ENCODE assay signal across 7 mouse cellular contexts in genomic region chr5:100039602-100040142, GRCm38 (mm10). TPM values are rescaled to one million over a fixed set of nuclear protein-coding genes. Genes with fewer than 3 reads are reported as not detected.
DNase-seq lines count a peak whose midpoint lies in the region; ATAC-seq lines count a peak whose summit lies in the region.

Hnrnpdl (minus strand) TSS chr5:100039664.
Enoph1 (plus strand) TSS chr5:100039985.

- H3K9ac ChIP-seq in limb, embryonic 11.5 days (ENCODE audit: low read length): peak within 1 kb of the TSS; percentile 99
- peak within 1 kb of the TSS; percentile 100 for H3K9ac ChIP-seq in midbrain, embryonic 14.5 days (replicated peaks; ENCODE audit: low read length)

- H3K27me3 ChIP-seq in embryonic facial prominence, embryonic 10.5 days (replicated peaks; ENCODE audit: low read depth, poor library complexity, severe bottlenecking): no peaks in the 10 kb centered on the region
- no peaks in the 10 kb centered on the region for H3K27me3 ChIP-seq in limb, embryonic 11.5 days (ENCODE audit: control insufficient read depth, insufficient read depth, low read length)
- no peaks in the 10 kb centered on the region for H3K27me3 ChIP-seq in midbrain, embryonic 14.5 days (ENCODE audit: control insufficient read depth, insufficient read depth, low read length)

- peak within 1 kb of the TSS; percentile 82 for H3K4me3 ChIP-seq in embryonic facial prominence, embryonic 10.5 days
- H3K4me3 ChIP-seq in limb, embryonic 11.5 days (ENCODE audit: low read depth, low read length): peak within 1 kb of the TSS; percentile 98
- peak within 1 kb of the TSS; percentile 98 for H3K4me3 ChIP-seq in midbrain, embryonic 14.5 days (replicated peaks; ENCODE audit: low read depth, low read length)

- peak within 1 kb of the TSS; percentile 77 for H3K4me2 ChIP-seq in limb, embryonic 11.5 days (ENCODE audit: low read depth, severe bottlenecking)
- H3K4me2 ChIP-seq in midbrain, embryonic 14.5 days (ENCODE audit: low read length): peak within 1 kb of the TSS; percentile 85

- H3K36me3 ChIP-seq in embryonic facial prominence, embryonic 10.5 days (replicated peaks): peaks cover 48% of the 10 kb centered on the region
- H3K36me3 ChIP-seq in limb, embryonic 11.5 days (ENCODE audit: control insufficient read depth, insufficient read depth, low read length): peaks cover 10% of the 10 kb centered on the region
- H3K36me3 ChIP-seq in midbrain, embryonic 14.5 days (ENCODE audit: control insufficient read depth, insufficient read depth, low read length): peaks cover 21% of the 10 kb centered on the region

- H3K27ac ChIP-seq in embryonic facial prominence, embryonic 10.5 days (replicated peaks): peak within 1 kb of the TSS; percentile 99
- peak within 1 kb of the TSS; percentile 96 for H3K27ac ChIP-seq in limb, embryonic 11.5 days (replicated peaks; ENCODE audit: low read depth, low read length)
- peak within 1 kb of the TSS; percentile 99 for H3K27ac ChIP-seq in midbrain, embryonic 14.5 days (replicated peaks; ENCODE audit: low read depth, low read length)

- WGBS in embryonic facial prominence, embryonic 10.5 days: under 1% methylated on average over 57 of the region's 57 CpGs
- WGBS in limb, embryonic 11.5 days: under 1% methylated on average over 52 of the region's 57 CpGs
- WGBS in midbrain, embryonic 14.5 days: under 1% methylated on average over 55 of the region's 57 CpGs

- no peaks in the 10 kb centered on the region for H3K9me3 ChIP-seq in embryonic facial prominence, embryonic 10.5 days
- H3K9me3 ChIP-seq in limb, embryonic 11.5 days (ENCODE audit: control insufficient read depth, low read length): no peaks in the 10 kb centered on the region
- H3K9me3 ChIP-seq in midbrain, embryonic 14.5 days (ENCODE audit: control insufficient read depth, low read length): no peaks in the 10 kb centered on the region

- DNase-seq in adrenal gland, postnatal 10 days: peak; percentile 95
- DNase-seq in embryonic facial prominence, embryonic 10.5 days (ENCODE audit: low spot score): peak; percentile 99
- DNase-seq in kidney, adult 18-20 months: peak; percentile 97
- DNase-seq in limb, embryonic 11.5 days (ENCODE audit: low spot score): peak; percentile 96
- DNase-seq in midbrain, embryonic 14.5 days: peak; percentile 98
- DNase-seq in spleen, adult 18-20 months: peak; percentile 89 to 91

- H3K4me1 ChIP-seq in embryonic facial prominence, embryonic 10.5 days: peaks cover 37% of the 10 kb centered on the region
- peaks cover 2% of the 10 kb centered on the region; the same call in 1 of the 2 replicates for H3K4me1 ChIP-seq in limb, embryonic 11.5 days (ENCODE audit: control insufficient read depth, insufficient read depth, low read length)
- peaks cover 43% of the 10 kb centered on the region for H3K4me1 ChIP-seq in midbrain, embryonic 14.5 days (ENCODE audit: control insufficient read depth, insufficient read depth, low read length)

- ATAC-seq in granulocyte monocyte progenitor cell, adult 5-6 weeks (replicated peaks; ENCODE audit: poor library complexity, severe bottlenecking): peak; percentile 52
- peak; percentile 90 for ATAC-seq in limb, embryonic 11.5 days (ENCODE audit: insufficient number of reproducible peaks, low FRiP score, low TSS enrichment, low read depth)
- peak; percentile 88 for ATAC-seq in midbrain, embryonic 14.5 days (ENCODE audit: low FRiP score, low TSS enrichment)

RNA-seq across cellular contexts. Expression of gene Hnrnpdl, which starts in this region (rescaled TPM):
- 100 to 1,000 TPM in 1 of 2 experiments, 10 to 100 TPM in 1; 96.1 to 145 TPM for total RNA-seq in adrenal gland, postnatal 10 days (2021)
- 214 and 235 TPM in 2 replicates for polyA plus RNA-seq in embryonic facial prominence, embryonic 10.5 days (2016; fragmentation: Nextera tagmentation; extraction: Ambion mirVana)
- 237 and 261 TPM in 2 replicates for total RNA-seq in granulocyte monocyte progenitor cell, adult 5-6 weeks (2014; fragmentation: Nextera tagmentation)
- total RNA-seq in granulocyte monocyte progenitor cell, adult 5-6 weeks (2017): 423 and 495 TPM in 2 replicates
- polyA plus RNA-seq in limb, embryonic 11.5 days (2014; fragmentation: Nextera tagmentation; extraction: Ambion mirVana): 254 and 268 TPM in 2 replicates
- polyA plus RNA-seq in midbrain, embryonic 14.5 days (2014; fragmentation: Nextera tagmentation; extraction: Ambion mirVana): 268 and 279 TPM in 2 replicates

RNA-seq across cellular contexts. Expression of gene Enoph1, which starts in this region (rescaled TPM):
- 10 to 100 TPM; 23.2 to 29.4 TPM for total RNA-seq in adrenal gland, postnatal 10 days (2021)
- polyA plus RNA-seq in embryonic facial prominence, embryonic 10.5 days (2016; fragmentation: Nextera tagmentation; extraction: Ambion mirVana): 60.3 and 60.9 TPM in 2 replicates
- total RNA-seq in granulocyte monocyte progenitor cell, adult 5-6 weeks (2014; fragmentation: Nextera tagmentation): 37.1 and 58.1 TPM in 2 replicates
- 41.8 and 51.7 TPM in 2 replicates for total RNA-seq in granulocyte monocyte progenitor cell, adult 5-6 weeks (2017)
- 57.4 and 58.7 TPM in 2 replicates for polyA plus RNA-seq in limb, embryonic 11.5 days (2014; fragmentation: Nextera tagmentation; extraction: Ambion mirVana)
- 43.4 and 49.4 TPM in 2 replicates for polyA plus RNA-seq in midbrain, embryonic 14.5 days (2014; fragmentation: Nextera tagmentation; extraction: Ambion mirVana)

Comparison
In these comparisons a context has a peak if more than half of its experiments do, and no peak if none do; other contexts are left out.
1. Peak in every context shown above with its lines: DNase-seq, ATAC-seq, H3K4me3 ChIP-seq and H3K27ac ChIP-seq.